Mouse (Mus musculus) bone marrow, adult 2 months (tissue): ENCODE results near the gene Agtpbp1. TPM values are rescaled to one million over a fixed set of nuclear protein-coding genes. Genes with fewer than 3 reads are reported as not detected.
"Not testable (repeated sequence)": the region's sequence is repeated elsewhere in the genome, so short reads cannot be mapped to it uniquely, and the experiment has no call there.

Experiments used
- H3K27ac ChIP-seq: fragments of 200-500 bp; 2 replicates; pipeline ENCODE4 v1.5.1; 2012; ENCODE audit warnings: low read depth, mild to moderate bottlenecking, control low read depth, inconsistent platforms, low read length; ENCODE audit not compliant: control insufficient read depth, poor library complexity, insufficient read depth
- H3K4me1 ChIP-seq: fragments of 200-500 bp; 2 replicates; pipeline ENCODE4 v1.6.1; 2011; ENCODE audit warnings: low read length; ENCODE audit not compliant: control insufficient read depth, insufficient read depth
- H3K4me3 ChIP-seq: fragments of 200-500 bp; replicated peaks from 2 replicates; pipeline ENCODE3; 2011; ENCODE audit warnings: mild to moderate bottlenecking, low read depth, low read length, control low read depth; ENCODE audit not compliant: control insufficient read depth
- CTCF ChIP-seq: fragments of 200-500 bp; IDR thresholded peaks from 2 replicates; pipeline ENCODE4 v1.5.1; 2011; ENCODE audit warnings: low read length, control low read depth; ENCODE audit not compliant: control insufficient read depth, insufficient read depth
- POLR2A ChIP-seq: fragments of 200-500 bp; IDR thresholded peaks from 2 replicates; pipeline ENCODE4 v1.6.1; 2011; ENCODE audit warnings: low read depth, mild to moderate bottlenecking, control low read depth, low read length, borderline replicate concordance; ENCODE audit not compliant: control insufficient read depth
- WGBS: fragments of 180-500 bp; shearing (Covaris S2); methylation state at CpG from one replicate; pipeline ENCODE4 v1.1.7; 2018; 5-methylcytosine and 5-hydroxymethylcytosine counted together
- polyA plus RNA-seq: library from polyadenylated mRNA; stranded (reverse); fragments of >200 nt; gene quantifications from 2 replicates; pipeline ENCODE4 v1.2.4, GENCODE M21; 2011; ENCODE audit warnings: low replicate concordance; ENCODE audit not compliant: missing spikeins, insufficient read depth, insufficient read length

Agtpbp1 gene
- polyA plus RNA-seq, 1 experiment: 56.6 TPM

DNA sequence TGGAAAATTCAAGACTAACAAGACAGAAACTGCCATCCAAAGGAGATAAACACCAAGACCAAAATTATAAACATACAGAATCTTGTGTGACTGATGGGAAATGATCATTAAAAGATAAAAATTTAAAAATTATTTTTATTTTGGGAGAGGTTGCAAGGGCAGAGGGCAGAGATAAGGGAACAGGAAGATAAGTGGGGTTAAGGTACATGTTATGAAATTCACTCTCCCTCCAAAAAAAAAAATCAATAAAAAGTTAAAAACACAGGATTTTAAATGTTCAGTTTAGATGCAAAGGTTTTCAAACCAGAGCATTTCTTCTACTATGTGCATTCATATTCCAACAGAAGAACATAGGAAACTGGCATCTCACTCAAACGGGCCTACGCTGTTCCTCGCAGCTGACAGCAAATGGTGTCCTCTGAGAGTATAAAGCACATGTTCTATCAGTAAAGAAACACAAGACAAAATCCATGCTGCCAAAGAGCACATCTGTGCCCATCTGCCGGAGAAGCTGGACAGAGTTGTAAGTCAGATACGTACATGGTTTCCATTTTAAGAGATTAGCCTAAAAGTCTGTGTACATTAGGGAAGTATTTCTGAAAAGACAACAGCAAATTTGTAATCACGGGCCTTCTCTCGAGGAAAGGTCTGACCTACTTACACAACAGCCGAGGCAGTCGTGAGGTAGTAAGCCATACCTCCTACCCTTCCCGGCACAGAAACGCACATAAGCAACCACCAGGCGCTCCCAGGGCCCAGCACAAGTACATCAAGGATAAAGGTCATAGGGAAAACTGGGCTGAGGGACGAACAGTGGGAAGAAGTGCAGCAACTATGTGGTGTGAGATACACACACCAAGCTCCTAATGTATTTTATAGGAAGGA lies 104.2 kb downstream of the Agtpbp1 start:
- no peak overlapping the region for H3K4me3 ChIP-seq

DNA sequence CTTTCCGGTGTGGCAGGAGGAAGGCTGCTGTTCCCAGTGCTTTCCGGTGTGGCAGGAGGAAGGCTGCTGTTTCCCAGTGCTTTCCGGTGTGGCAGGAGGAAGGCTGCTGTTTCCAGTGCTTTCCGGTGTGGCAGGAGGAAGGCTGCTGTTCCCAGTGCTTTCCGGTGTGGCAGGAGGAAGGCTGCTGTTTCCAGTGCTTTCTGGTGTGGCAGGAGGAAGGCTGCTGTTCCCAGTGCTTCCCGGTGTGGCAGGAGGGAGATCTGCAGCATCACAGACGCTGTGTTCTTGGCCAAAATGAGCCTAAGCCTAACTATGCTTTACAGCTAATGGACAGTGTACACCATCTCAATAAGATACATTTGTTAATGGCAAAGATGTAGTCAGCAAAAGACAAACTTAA lies 107.1 kb downstream of the Agtpbp1 start:
- 90% methylated on average over 7 of the region's 7 CpGs for WGBS
- not testable (repeated sequence) for H3K27ac ChIP-seq, H3K4me3 ChIP-seq, H3K4me1 ChIP-seq

More for the DNA sequence above, 104.2 kb downstream of the Agtpbp1 start:
- 82% methylated on average over 13 of the region's 13 CpGs for WGBS
- TF ChIP-seq CTCF (no peak), POLR2A (no peak)
- Histone ChIP-seq H3K27ac (no peak overlapping the region), H3K4me1 (no peaks in the 10 kb centered on the region; the same call in 1 of the 2 replicates)

DNA sequence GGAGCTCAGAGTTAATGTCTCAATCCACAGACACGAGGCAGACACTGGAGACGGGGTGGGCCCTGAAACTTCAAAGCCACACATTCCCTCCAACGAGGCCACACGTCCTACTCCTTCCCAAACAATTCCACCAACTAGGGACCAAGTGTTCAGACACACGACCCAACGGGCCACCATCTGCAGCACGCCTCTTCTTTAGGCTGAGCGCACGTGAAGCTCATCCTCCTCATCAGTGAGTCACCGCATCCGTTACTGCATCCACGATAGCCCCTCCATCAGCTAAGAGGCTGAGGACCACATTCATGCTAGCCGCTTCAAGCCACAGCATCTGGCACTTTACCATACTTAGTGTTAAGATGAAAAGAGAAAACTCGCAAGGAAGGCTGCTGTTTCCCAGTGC lies 107.6 kb downstream of the Agtpbp1 start:
- Histone ChIP-seq H3K4me1 (no peaks in the 10 kb centered on the region), H3K27ac (no peak overlapping the region), H3K4me3 (no peak overlapping the region)
- WGBS: 91% methylated on average over 14 of the region's 14 CpGs
- TF ChIP-seq POLR2A (no peak), CTCF (no peak)

DNA sequence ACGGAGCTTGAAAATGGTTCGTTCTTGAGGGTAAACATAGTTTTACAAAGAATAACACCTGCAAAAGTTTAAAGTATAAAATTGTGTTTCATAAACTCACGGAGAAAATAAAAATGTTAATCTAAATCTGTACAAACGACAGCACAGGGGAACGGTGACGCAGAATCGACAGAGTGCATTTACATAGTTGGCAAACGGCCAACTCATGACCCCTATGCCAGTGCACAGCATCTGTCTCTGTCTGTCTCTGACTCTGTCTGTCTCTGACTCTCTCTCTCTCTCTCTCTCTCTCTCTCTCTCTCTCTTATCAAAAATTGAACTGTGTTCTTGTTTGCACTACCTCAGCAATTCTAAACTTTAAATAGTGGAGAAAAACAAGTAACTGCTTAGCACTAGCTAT lies 110.1 kb downstream of the Agtpbp1 start:
- 87% methylated on average over 8 of the region's 8 CpGs for WGBS
- Histone ChIP-seq H3K4me1 (no peaks in the 10 kb centered on the region), H3K4me3 (no peak overlapping the region), H3K27ac (no peak overlapping the region)
- TF ChIP-seq POLR2A (no peak), CTCF (no peak)

DNA sequence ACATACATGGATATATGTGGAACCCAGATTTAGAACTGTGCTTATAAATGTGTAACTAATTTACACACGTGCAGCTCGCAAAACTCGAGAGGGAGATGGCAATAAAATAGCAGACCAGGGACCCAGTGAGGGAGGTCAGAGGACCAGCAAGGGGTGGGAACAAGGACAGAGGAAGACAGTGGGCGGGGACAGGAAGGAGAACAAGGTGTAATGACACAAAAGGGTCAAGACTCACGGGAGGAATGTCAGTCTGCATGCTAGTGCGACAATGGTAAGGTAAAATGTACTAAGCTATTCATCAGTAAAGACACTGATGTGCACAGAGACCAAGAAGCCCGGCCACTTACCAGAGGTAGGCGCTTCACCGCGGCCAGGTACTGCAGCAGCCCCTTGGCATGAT lies 111.7 kb downstream of the Agtpbp1 start:
- no peaks in the 10 kb centered on the region for H3K4me1 ChIP-seq
- 80% methylated on average over 10 of the region's 10 CpGs for WGBS
- no peak overlapping the region for H3K27ac ChIP-seq
- TF ChIP-seq POLR2A: no peak
- TF ChIP-seq CTCF: no peak
- no peak overlapping the region for H3K4me3 ChIP-seq

DNA sequence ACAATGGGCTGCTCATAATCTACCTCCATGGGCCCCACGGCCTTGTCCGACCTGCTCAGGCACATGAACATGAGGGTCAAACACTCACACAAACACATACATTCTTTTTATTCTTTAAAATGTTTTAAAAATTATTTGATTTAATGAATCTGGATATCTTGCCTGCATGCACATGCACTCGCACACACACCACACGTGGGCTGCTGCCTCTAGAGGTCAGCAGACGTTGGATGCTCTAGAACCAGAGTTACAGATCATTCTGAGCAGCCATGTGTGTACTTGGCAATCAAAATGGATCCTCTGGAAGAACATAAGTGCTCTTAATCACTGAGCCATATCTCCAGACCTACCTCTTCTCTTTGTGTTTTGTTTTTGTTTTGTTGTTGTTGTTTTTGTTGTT lies 112.8 kb downstream of the Agtpbp1 start:
- TF ChIP-seq CTCF (no peak), POLR2A (no peak)
- H3K27ac ChIP-seq: no peak overlapping the region
- no peaks in the 10 kb centered on the region for H3K4me1 ChIP-seq
- H3K4me3 ChIP-seq: no peak overlapping the region
- 82% methylated on average over 5 of the region's 5 CpGs for WGBS

DNA sequence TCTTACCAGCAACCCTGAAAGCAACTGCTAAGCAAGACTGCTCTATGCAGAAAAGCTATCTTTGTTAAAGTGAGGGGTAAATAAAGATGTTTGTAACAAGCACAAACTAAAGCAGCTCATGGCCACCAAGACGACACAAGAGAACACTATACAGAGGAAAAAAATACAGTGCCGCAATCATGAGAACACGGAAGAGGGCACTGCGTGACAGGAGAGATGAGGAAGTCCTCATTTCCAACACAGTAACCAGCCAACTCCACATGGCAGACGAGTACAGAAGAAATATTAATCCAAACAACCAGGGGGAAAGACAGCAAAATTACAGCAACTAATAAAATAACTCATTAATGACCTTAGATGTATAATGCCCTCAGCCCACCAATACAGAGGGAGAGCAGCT lies 115.3 kb downstream of the Agtpbp1 start:
- no peak overlapping the region for H3K27ac ChIP-seq
- WGBS: 76% methylated on average over 5 of the region's 5 CpGs
- TF ChIP-seq CTCF (no peak), POLR2A (no peak)
- no peak overlapping the region for H3K4me3 ChIP-seq
- H3K4me1 ChIP-seq: no peaks in the 10 kb centered on the region

DNA sequence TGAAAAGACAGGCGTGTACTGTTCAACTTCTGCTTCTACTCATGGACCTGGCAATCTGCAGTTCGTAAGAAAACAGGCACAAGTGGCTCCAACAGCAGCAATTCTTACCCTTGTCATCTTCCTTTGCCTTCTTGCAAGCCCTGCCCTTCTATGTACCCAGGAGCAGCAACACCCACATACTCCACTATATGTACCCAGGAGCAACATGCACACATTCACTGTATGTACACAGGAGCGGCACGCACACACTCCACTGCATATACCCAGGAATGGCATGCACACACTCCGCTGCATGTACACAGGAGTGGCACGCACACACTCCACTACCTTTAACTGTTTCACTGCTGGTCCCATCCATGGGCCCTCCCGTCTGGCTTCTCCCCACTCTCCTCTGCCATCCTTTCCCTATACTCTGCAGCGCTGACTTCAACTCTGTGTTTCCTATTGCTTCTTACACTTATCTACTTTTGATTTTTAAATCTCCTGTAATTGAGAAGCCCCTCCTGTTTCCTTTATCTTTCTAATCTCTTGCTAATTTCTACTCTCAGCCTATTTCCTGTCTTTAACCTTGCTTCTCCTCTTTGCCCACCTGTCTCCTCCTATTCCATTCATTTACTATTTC lies 116.7 kb downstream of the Agtpbp1 start:
- no peak overlapping the region for H3K4me3 ChIP-seq
- H3K27ac ChIP-seq: no peak overlapping the region
- no peaks in the 10 kb centered on the region for H3K4me1 ChIP-seq
- TF ChIP-seq CTCF: no peak
- TF ChIP-seq POLR2A: no peak
- WGBS: 78% methylated on average over 8 of the region's 8 CpGs
